Mouse (Mus musculus): ENCODE measurements around the gene Carns1.

GRCm38 (mm10) chr19:4140147-4140546 is 35.1 kb downstream of the Carns1 start:
- TF ChIP-seq CTCF (IDR thresholded peaks at IDR 0.05; ENCODE audit: low read depth, low read length) (no peak), POLR2A (IDR thresholded peaks at IDR 0.05; ENCODE audit: extremely low read depth, insufficient read depth, low read length) (no peak)
